Mouse (Mus musculus): ENCODE data around the gene Gm14190. TPM values are rescaled to one million over a fixed set of nuclear protein-coding genes. Genes with fewer than 3 reads are reported as not detected.
"Not testable (repeated sequence)": the region's sequence is repeated elsewhere in the genome, so short reads cannot be mapped to it uniquely, and the experiment has no call there.

Gm14190 gene
- not detected in 2 replicates for polyA plus RNA-seq (2015; fragmentation: Nextera tagmentation; extraction: Ambion mirVana)

- ATAC-seq (replicated peaks; ENCODE audit: extremely low read depth, insufficient read depth, low FRiP score) = no peak
- no peak within 1 kb of the TSS for H3K4me2 ChIP-seq (ENCODE audit: low read depth, low read length)
- H3K9me3 ChIP-seq (replicated peaks; ENCODE audit: control insufficient read depth, low read length) = no peaks in the 10 kb centered on the region
- no peaks in the 10 kb centered on the region for H3K27me3 ChIP-seq (ENCODE audit: control insufficient read depth, insufficient read depth, low read length)
- no peak within 1 kb of the TSS for H3K27ac ChIP-seq (ENCODE audit: low read length)
- no peaks in the 10 kb centered on the region for H3K36me3 ChIP-seq (ENCODE audit: control insufficient read depth, insufficient read depth)
- no peaks in the 10 kb centered on the region for H3K4me1 ChIP-seq (ENCODE audit: control insufficient read depth, insufficient read depth, low read length)
- WGBS = 61% methylated on average over 1 of the region's 1 CpGs
- H3K4me3 ChIP-seq (ENCODE audit: low read length) = no peak within 1 kb of the TSS
- H3K9ac ChIP-seq (ENCODE audit: low read length) = no peak within 1 kb of the TSS
These were observed at the start of gene Gm14190 for GRCm38 (mm10) chr11:99690463-99690862. TSS of gene Gm14190 (minus strand) at chr11:99690740.

GRCm38 (mm10) chr11:99734190-99734589, 43.6 kb upstream of the Gm14190 start, which contains the start of gene Gm14180:
TSS of gene Gm14180 (minus strand) at chr11:99734290.
- H3K27me3 ChIP-seq (ENCODE audit: control insufficient read depth, insufficient read depth, low read length) = no peaks in the 10 kb centered on the region
- H3K27ac ChIP-seq (ENCODE audit: low read length) = no peak within 1 kb of the TSS
- H3K4me2 ChIP-seq (ENCODE audit: low read depth, low read length) = no peak within 1 kb of the TSS
- no peaks in the 10 kb centered on the region for H3K36me3 ChIP-seq (ENCODE audit: control insufficient read depth, insufficient read depth)
- ATAC-seq (replicated peaks; ENCODE audit: extremely low read depth, insufficient read depth, low FRiP score) = no peak
- WGBS = 55% methylated on average over 2 of the region's 2 CpGs
- no peak within 1 kb of the TSS for H3K9ac ChIP-seq (ENCODE audit: low read length)
- H3K9me3 ChIP-seq (replicated peaks; ENCODE audit: control insufficient read depth, low read length) = no peaks in the 10 kb centered on the region
- H3K4me3 ChIP-seq (ENCODE audit: low read length) = no peak within 1 kb of the TSS
- H3K4me1 ChIP-seq (ENCODE audit: control insufficient read depth, insufficient read depth, low read length) = no peaks in the 10 kb centered on the region

- Histone ChIP-seq H3K27ac (ENCODE audit: low read length) (no peak overlapping the region), H3K9me3 (replicated peaks; ENCODE audit: control insufficient read depth, low read length) (no peaks in the 10 kb centered on the region), H3K9ac (ENCODE audit: low read length) (no peak overlapping the region), H3K4me2 (ENCODE audit: low read depth, low read length) (no peak overlapping the region), H3K4me3 (ENCODE audit: low read length) (no peak overlapping the region), H3K27me3 (ENCODE audit: control insufficient read depth, insufficient read depth, low read length) (no peaks in the 10 kb centered on the region), H3K36me3 (ENCODE audit: control insufficient read depth, insufficient read depth) (no peaks in the 10 kb centered on the region), H3K4me1 (ENCODE audit: control insufficient read depth, insufficient read depth, low read length) (no peaks in the 10 kb centered on the region)
- WGBS = 67% methylated on average over 2 of the region's 2 CpGs
- no peak for ATAC-seq (replicated peaks; ENCODE audit: extremely low read depth, insufficient read depth, low FRiP score)
These were observed 33.5 kb upstream of the Gm14190 start for GRCm38 (mm10) chr11:99724061-99724460.

- WGBS = 47% methylated on average over 1 of the region's 1 CpGs
- Histone ChIP-seq H3K9ac (ENCODE audit: low read length) (no peak overlapping the region), H3K4me1 (ENCODE audit: control insufficient read depth, insufficient read depth, low read length) (no peaks in the 10 kb centered on the region), H3K4me2 (ENCODE audit: low read depth, low read length) (no peak overlapping the region), H3K9me3 (replicated peaks; ENCODE audit: control insufficient read depth, low read length) (no peaks in the 10 kb centered on the region), H3K27me3 (ENCODE audit: control insufficient read depth, insufficient read depth, low read length) (no peaks in the 10 kb centered on the region), H3K4me3 (ENCODE audit: low read length) (no peak overlapping the region), H3K27ac (ENCODE audit: low read length) (no peak overlapping the region), H3K36me3 (ENCODE audit: control insufficient read depth, insufficient read depth) (no peaks in the 10 kb centered on the region)
- no peak for ATAC-seq (replicated peaks; ENCODE audit: extremely low read depth, insufficient read depth, low FRiP score)
These were observed 28.2 kb upstream of the Gm14190 start for GRCm38 (mm10) chr11:99718759-99719158.

GRCm38 (mm10) chr11:99685235-99685634, 5.3 kb downstream of the Gm14190 start:
- not testable (repeated sequence) for H3K4me1 ChIP-seq (ENCODE audit: control insufficient read depth, insufficient read depth, low read length); H3K4me3 ChIP-seq (ENCODE audit: low read length); H3K27ac ChIP-seq (ENCODE audit: low read length); H3K9me3 ChIP-seq (replicated peaks; ENCODE audit: control insufficient read depth, low read length); H3K36me3 ChIP-seq (ENCODE audit: control insufficient read depth, insufficient read depth); H3K9ac ChIP-seq (ENCODE audit: low read length); ATAC-seq (replicated peaks; ENCODE audit: extremely low read depth, insufficient read depth, low FRiP score); H3K4me2 ChIP-seq (ENCODE audit: low read depth, low read length); H3K27me3 ChIP-seq (ENCODE audit: control insufficient read depth, insufficient read depth, low read length)
- WGBS = 44% methylated on average over 1 of the region's 1 CpGs

GRCm38 (mm10) chr11:99683481-99683880, 7.1 kb downstream of the Gm14190 start:
- Histone ChIP-seq H3K9ac (ENCODE audit: low read length) (no peak overlapping the region), H3K9me3 (replicated peaks; ENCODE audit: control insufficient read depth, low read length) (no peaks in the 10 kb centered on the region), H3K4me2 (ENCODE audit: low read depth, low read length) (no peak overlapping the region), H3K4me1 (ENCODE audit: control insufficient read depth, insufficient read depth, low read length) (no peaks in the 10 kb centered on the region), H3K36me3 (ENCODE audit: control insufficient read depth, insufficient read depth) (no peaks in the 10 kb centered on the region), H3K27ac (ENCODE audit: low read length) (no peak overlapping the region), H3K4me3 (ENCODE audit: low read length) (no peak overlapping the region), H3K27me3 (ENCODE audit: control insufficient read depth, insufficient read depth, low read length) (no peaks in the 10 kb centered on the region)
- ATAC-seq (replicated peaks; ENCODE audit: extremely low read depth, insufficient read depth, low FRiP score) = no peak
- WGBS = 74% methylated on average over 2 of the region's 2 CpGs

GRCm38 (mm10) chr11:99665860-99666259, 24.7 kb downstream of the Gm14190 start, which contains the start of gene Krtap4-6:
TSS of gene Krtap4-6 (minus strand) at chr11:99665960.
- Histone ChIP-seq H3K36me3 (ENCODE audit: control insufficient read depth, insufficient read depth) (no peaks in the 10 kb centered on the region), H3K27ac (ENCODE audit: low read length) (no peak within 1 kb of the TSS), H3K9me3 (replicated peaks; ENCODE audit: control insufficient read depth, low read length) (no peaks in the 10 kb centered on the region; the same call in 1 of the 2 replicates), H3K4me3 (ENCODE audit: low read length) (no peak within 1 kb of the TSS), H3K4me2 (ENCODE audit: low read depth, low read length) (no peak within 1 kb of the TSS), H3K9ac (ENCODE audit: low read length) (no peak within 1 kb of the TSS), H3K4me1 (ENCODE audit: control insufficient read depth, insufficient read depth, low read length) (no peaks in the 10 kb centered on the region), H3K27me3 (ENCODE audit: control insufficient read depth, insufficient read depth, low read length) (no peaks in the 10 kb centered on the region)
- ATAC-seq (replicated peaks; ENCODE audit: extremely low read depth, insufficient read depth, low FRiP score) = no peak

- ATAC-seq (replicated peaks; ENCODE audit: extremely low read depth, insufficient read depth, low FRiP score) = no peak
- 78% methylated on average over 10 of the region's 10 CpGs for WGBS
- Histone ChIP-seq H3K36me3 (ENCODE audit: control insufficient read depth, insufficient read depth) (no peaks in the 10 kb centered on the region), H3K4me1 (ENCODE audit: control insufficient read depth, insufficient read depth, low read length) (no peaks in the 10 kb centered on the region), H3K4me2 (ENCODE audit: low read depth, low read length) (no peak overlapping the region), H3K9me3 (replicated peaks; ENCODE audit: control insufficient read depth, low read length) (no peaks in the 10 kb centered on the region; the same call in 1 of the 2 replicates), H3K27me3 (ENCODE audit: control insufficient read depth, insufficient read depth, low read length) (no peaks in the 10 kb centered on the region), H3K4me3 (ENCODE audit: low read length) (no peak overlapping the region), H3K9ac (ENCODE audit: low read length) (no peak overlapping the region), H3K27ac (ENCODE audit: low read length) (no peak overlapping the region)
These were observed 27.7 kb downstream of the Gm14190 start for GRCm38 (mm10) chr11:99662802-99663201.

- no peaks in the 10 kb centered on the region for H3K27me3 ChIP-seq (ENCODE audit: control insufficient read depth, insufficient read depth, low read length)
- no peak for ATAC-seq (replicated peaks; ENCODE audit: extremely low read depth, insufficient read depth, low FRiP score)
- no peak overlapping the region for H3K4me3 ChIP-seq (ENCODE audit: low read length)
- H3K9me3 ChIP-seq (replicated peaks; ENCODE audit: control insufficient read depth, low read length) = no peaks in the 10 kb centered on the region; the same call in 1 of the 2 replicates
- WGBS = 67% methylated on average over 4 of the region's 4 CpGs
- H3K4me1 ChIP-seq (ENCODE audit: control insufficient read depth, insufficient read depth, low read length) = no peaks in the 10 kb centered on the region
- no peak overlapping the region for H3K27ac ChIP-seq (ENCODE audit: low read length)
- no peak overlapping the region for H3K9ac ChIP-seq (ENCODE audit: low read length)
- no peak overlapping the region for H3K4me2 ChIP-seq (ENCODE audit: low read depth, low read length)
- no peaks in the 10 kb centered on the region for H3K36me3 ChIP-seq (ENCODE audit: control insufficient read depth, insufficient read depth)
These were observed 31.3 kb downstream of the Gm14190 start for GRCm38 (mm10) chr11:99659256-99659655.

Measured in heart, embryonic 16.5 days (tissue).